Mouse (Mus musculus) liver, embryonic 11.5 days (tissue): ENCODE measurements around the gene Galns. TPM values are rescaled to one million over a fixed set of nuclear protein-coding genes. Genes with fewer than 3 reads are reported as not detected.

ENCODE experiments used
- ATAC-seq: fragments of 200-750 bp; cut with Nextera tagmentation; replicated peaks from 2 replicates; pipeline ENCODE4 v1.8.0; 2017; ENCODE audit warnings: moderate number of reproducible peaks, mild to moderate bottlenecking, moderate TSS enrichment, moderate library complexity; ENCODE audit not compliant: low FRiP score
- DNase-seq: peaks from one replicate; pipeline ENCODE4 v3.0.0-alpha.2; 2017; ENCODE audit warnings: low spot score
- H3K27ac ChIP-seq: fragments of 300-500 bp; sonication (generic); 2 replicates; pipeline ENCODE4 v1.5.1; 2014; ENCODE audit warnings: mild to moderate bottlenecking, low read depth, low read length, control low read depth
- H3K27me3 ChIP-seq: fragments of 300-500 bp; sonication (generic); replicated peaks from 2 replicates; pipeline ENCODE4 v1.6.1; 2014; ENCODE audit warnings: low read length, mixed read lengths; ENCODE audit not compliant: control insufficient read depth, insufficient read depth
- H3K36me3 ChIP-seq: fragments of 300-500 bp; sonication (generic); 2 replicates; pipeline ENCODE4 v1.6.1; 2014; ENCODE audit warnings: mild to moderate bottlenecking, low read length, moderate library complexity, mixed read lengths; ENCODE audit not compliant: control insufficient read depth, insufficient read depth
- H3K4me1 ChIP-seq: fragments of 300-500 bp; sonication (generic); replicated peaks from 2 replicates; pipeline ENCODE4 v1.6.1; 2014; ENCODE audit warnings: low read length, mixed read lengths; ENCODE audit not compliant: control insufficient read depth, insufficient read depth
- H3K4me2 ChIP-seq: fragments of 300-500 bp; sonication (generic); 2 replicates; pipeline ENCODE4 v1.6.1; 2014; ENCODE audit warnings: mild to moderate bottlenecking, control low read depth, moderate library complexity
- H3K4me3 ChIP-seq: fragments of 300-500 bp; sonication (generic); 2 replicates; pipeline ENCODE4 v1.5.1; 2014; ENCODE audit warnings: low read depth, low read length, control low read depth
- H3K9ac ChIP-seq: fragments of 300-500 bp; sonication (generic); 2 replicates; pipeline ENCODE4 v1.6.1; 2014; ENCODE audit warnings: low read depth, low read length, control low read depth
- H3K9me3 ChIP-seq: fragments of 300-500 bp; sonication (generic); 2 replicates; pipeline ENCODE4 v1.6.1; 2016; ENCODE audit warnings: low read length, inconsistent platforms, mixed read lengths; ENCODE audit not compliant: control insufficient read depth
- WGBS: fragments of 180-500 bp; shearing (Covaris S2); extraction: QIAGEN DNeasy Blood & Tissue Kit; methylation state at CpG from one replicate; pipeline ENCODE4 v1.1.7; 2014; 5-methylcytosine and 5-hydroxymethylcytosine counted together
- polyA plus RNA-seq: library from polyadenylated mRNA; unstranded; fragments of >200 nt; fragmentation: Nextera tagmentation; extraction: Ambion mirVana; gene quantifications from 2 replicates; pipeline ENCODE4 v1.2.1, GENCODE M21; 2014

Galns gene
- polyA plus RNA-seq, 1 experiment from 2014 or later: 6.6 TPM

DNA sequence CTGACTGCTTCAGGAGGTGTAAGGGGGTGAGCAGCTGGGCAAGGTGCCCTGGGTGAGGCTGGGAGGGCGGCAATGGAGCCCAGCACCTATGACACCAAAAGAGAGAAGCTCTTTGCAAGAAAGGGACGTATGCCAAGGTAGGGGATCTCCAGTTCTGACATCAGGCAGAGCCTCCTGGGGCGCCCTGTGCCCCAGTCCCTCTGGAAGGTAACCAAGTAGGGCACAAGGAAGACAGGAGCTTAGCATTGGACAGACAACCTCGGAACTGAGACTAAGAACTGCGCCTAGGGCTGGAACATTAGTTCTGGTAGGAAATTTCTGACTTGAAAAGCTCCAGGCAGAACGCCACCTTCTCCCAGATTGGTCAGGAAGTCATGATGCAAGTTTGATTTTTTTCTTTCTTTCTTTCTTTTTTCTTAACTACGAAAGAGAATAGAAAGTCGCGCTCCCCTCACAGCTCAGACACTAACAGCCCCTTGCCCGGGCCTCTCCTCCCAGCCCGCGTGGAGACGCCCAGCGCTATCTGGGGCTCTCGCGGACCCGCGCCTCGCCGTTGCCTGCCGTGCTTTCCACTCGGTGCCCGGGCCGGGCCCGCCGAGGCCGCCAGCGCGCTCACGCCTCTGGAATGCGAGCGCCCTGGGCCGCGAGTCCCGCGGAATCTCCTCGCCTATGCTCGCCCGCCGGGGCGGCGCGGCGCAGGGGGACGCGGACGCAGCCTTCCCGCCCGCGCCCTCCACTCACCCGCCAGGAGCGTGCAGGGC lies 60.8 kb downstream of the Galns start:
- Histone ChIP-seq H3K36me3 (no peaks in the 10 kb centered on the region), H3K9ac (peak overlapping the region; percentile 95), H3K27me3 (no peaks in the 10 kb centered on the region), H3K9me3 (no peaks in the 10 kb centered on the region), H3K4me3 (peak overlapping the region; percentile 85), H3K4me1 (peaks cover 45% of the 10 kb centered on the region), H3K27ac (peak overlapping the region; percentile 89), H3K4me2 (peak overlapping the region; percentile 85)
- ATAC-seq: peak; percentile 13; the same call in 1 of the 2 replicates
- peak; percentile 69 for DNase-seq
- 1% methylated on average over 52 of the region's 52 CpGs for WGBS

- ATAC-seq (no peak), DNase-seq (no peak)
- WGBS: 76% methylated on average over 3 of the region's 3 CpGs
- Histone ChIP-seq H3K9ac (peak overlapping the region; percentile 95), H3K27ac (peak overlapping the region; percentile 89), H3K4me3 (peak overlapping the region; percentile 85), H3K9me3 (no peaks in the 10 kb centered on the region), H3K4me2 (peak overlapping the region; percentile 85), H3K36me3 (no peaks in the 10 kb centered on the region; the same call in 1 of the 2 replicates), H3K4me1 (peaks cover 53% of the 10 kb centered on the region), H3K27me3 (no peaks in the 10 kb centered on the region)
Observed at GRCm38 (mm10) chr8:122548891-122549439, 62.3 kb downstream of the Galns start.

- Histone ChIP-seq H3K27ac (peak overlapping the region; percentile 89), H3K9ac (peak overlapping the region; percentile 95), H3K4me1 (peaks cover 53% of the 10 kb centered on the region), H3K9me3 (no peaks in the 10 kb centered on the region), H3K4me3 (peak overlapping the region; percentile 85), H3K36me3 (peaks cover 5% of the 10 kb centered on the region; the same call in 1 of the 2 replicates), H3K27me3 (no peaks in the 10 kb centered on the region), H3K4me2 (peak overlapping the region; percentile 85)
- 40% methylated on average over 13 of the region's 13 CpGs for WGBS
- no peak for DNase-seq
- no peak for ATAC-seq
Observed at GRCm38 (mm10) chr8:122548331-122548730, 62.9 kb downstream of the Galns start.

DNA sequence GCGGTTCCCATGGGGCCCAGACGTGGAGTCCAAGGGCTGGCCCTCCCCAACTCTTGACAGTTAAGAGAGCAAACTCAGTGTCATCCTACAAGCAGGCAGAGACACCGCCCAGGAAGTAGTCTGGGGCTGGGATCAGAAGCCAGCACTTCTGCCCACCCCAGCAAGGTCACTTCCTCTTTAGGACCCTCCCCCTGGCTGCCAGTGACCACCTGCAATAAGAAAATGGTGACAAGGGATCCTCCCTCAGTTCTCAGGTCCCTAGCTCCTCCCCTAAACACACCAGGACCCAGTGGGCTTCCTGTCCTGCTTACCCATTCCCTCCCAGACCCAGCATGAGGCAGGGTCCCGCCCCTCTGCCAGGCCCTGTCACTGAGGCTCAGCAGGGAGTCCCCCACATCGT lies 63.4 kb downstream of the Galns start:
- no peaks in the 10 kb centered on the region for H3K27me3 ChIP-seq
- ATAC-seq (peak; percentile 68), DNase-seq (peak; percentile 68)
- H3K27ac ChIP-seq: peak overlapping the region; percentile 89
- WGBS: 15% methylated on average over 5 of the region's 5 CpGs
- peaks cover 57% of the 10 kb centered on the region for H3K4me1 ChIP-seq
- peaks cover 7% of the 10 kb centered on the region; the same call in 1 of the 2 replicates for H3K36me3 ChIP-seq
- peak overlapping the region; percentile 95 for H3K9ac ChIP-seq
- H3K9me3 ChIP-seq: no peaks in the 10 kb centered on the region
- H3K4me2 ChIP-seq: peak overlapping the region; percentile 85
- H3K4me3 ChIP-seq: peak overlapping the region; percentile 85

GRCm38 (mm10) chr8:122546811-122547453 lies 64.3 kb downstream of the Galns start:
- no peaks in the 10 kb centered on the region for H3K27me3 ChIP-seq
- peak overlapping the region; percentile 85 for H3K4me3 ChIP-seq
- WGBS: 69% methylated on average over 24 of the region's 24 CpGs
- peak overlapping the region; percentile 85 for H3K4me2 ChIP-seq
- H3K27ac ChIP-seq: peak overlapping the region; percentile 89
- peak overlapping the region; percentile 95 for H3K9ac ChIP-seq
- peaks cover 63% of the 10 kb centered on the region for H3K4me1 ChIP-seq
- DNase-seq (peak; percentile 34), ATAC-seq (no peak)
- peaks cover 7% of the 10 kb centered on the region; the same call in 1 of the 2 replicates for H3K36me3 ChIP-seq
- no peaks in the 10 kb centered on the region for H3K9me3 ChIP-seq

- DNase-seq: peak; percentile 52
Observed at GRCm38 (mm10) chr8:122546066-122546755, 65.1 kb downstream of the Galns start.

DNA sequence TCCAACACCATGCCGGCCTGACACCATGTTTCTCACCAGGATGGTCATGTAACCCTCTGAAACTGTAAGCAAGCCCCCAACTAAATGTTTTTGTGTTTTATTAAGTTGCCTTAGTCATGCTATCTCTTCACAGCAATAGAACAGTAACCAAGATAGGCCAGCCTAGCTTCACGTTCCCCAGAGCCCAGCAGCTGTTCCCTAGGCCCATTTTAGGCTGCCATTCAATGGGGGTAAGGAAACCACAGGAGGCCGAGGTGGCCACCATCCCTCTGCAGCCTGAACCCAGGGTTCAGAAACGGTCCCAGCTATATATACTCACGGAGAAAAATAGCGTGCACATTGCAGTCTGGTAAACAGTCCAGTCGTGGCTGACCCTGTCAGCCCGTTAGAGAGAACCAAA lies 67.1 kb downstream of the Galns start:
- peaks cover 73% of the 10 kb centered on the region for H3K4me1 ChIP-seq
- no peak overlapping the region for H3K27ac ChIP-seq
- no peak overlapping the region for H3K4me3 ChIP-seq
- ATAC-seq: no peak
- no peak for DNase-seq
- H3K9me3 ChIP-seq: no peaks in the 10 kb centered on the region
- peaks cover 13% of the 10 kb centered on the region; the same call in 1 of the 2 replicates for H3K36me3 ChIP-seq
- H3K4me2 ChIP-seq: no peak overlapping the region; the same call in 1 of the 2 replicates
- no peak overlapping the region for H3K9ac ChIP-seq
- WGBS: 81% methylated on average over 8 of the region's 8 CpGs
- no peaks in the 10 kb centered on the region for H3K27me3 ChIP-seq

More at GRCm38 (mm10) chr8:122546066-122546755, 65.1 kb downstream of the Galns start:
- WGBS: 46% methylated on average over 7 of the region's 7 CpGs
- ATAC-seq: peak; percentile 89
- Histone ChIP-seq H3K27ac (peak overlapping the region; percentile 89), H3K36me3 (peaks cover 7% of the 10 kb centered on the region; the same call in 1 of the 2 replicates), H3K9me3 (no peaks in the 10 kb centered on the region), H3K9ac (peak overlapping the region; percentile 95), H3K4me3 (peak overlapping the region; percentile 85), H3K4me1 (peaks cover 64% of the 10 kb centered on the region), H3K27me3 (no peaks in the 10 kb centered on the region), H3K4me2 (peak overlapping the region; percentile 85)
